Comparison of ENCODE assay signal across 8 mouse cellular contexts in genomic region chr6:140424201-140424990, GRCm38 (mm10). TPM values are rescaled to one million over a fixed set of nuclear protein-coding genes. Genes with fewer than 3 reads are reported as not detected.
DNase-seq lines count a peak whose midpoint lies in the region; ATAC-seq and TF ChIP-seq lines count a peak whose summit lies in the region.

No protein-coding gene starts in this region.

- ATAC-seq in cerebellum, adult (ENCODE audit: insufficient number of reproducible peaks, low FRiP score, low TSS enrichment): peak; percentile 45
- peak; percentile 81 for ATAC-seq in forebrain, postnatal 0 days
- ATAC-seq in hematopoietic stem cell, adult 5-6 weeks (replicated peaks in 1 of 2; ENCODE audit: insufficient read depth in 1 of 2, low FRiP score in 2 of 2, low TSS enrichment in 1 of 2, low read depth in 1 of 2, poor library complexity in 2 of 2, severe bottlenecking in 2 of 2): peak; percentile 43 to 51
- ATAC-seq in megakaryocyte progenitor cell, adult 5-6 weeks (replicated peaks; ENCODE audit: poor library complexity): peak; percentile 56

- in situ Hi-C loops in ES-E14 (cut with MboI; ENCODE audit: low sequenced_read_pairs in 2 of 2, unreplicated experiment in 2 of 2): no loop called here

- no peaks in the 10 kb centered on the region for H3K9me3 ChIP-seq in ES-E14 (ENCODE audit: control insufficient read depth, insufficient read depth, low read depth, low read length)
- no peaks in the 10 kb centered on the region for H3K9me3 ChIP-seq in forebrain, postnatal 0 days (ENCODE audit: low read length)

- no peak for DNase-seq in ES-E14 (ENCODE audit: low read depth, low spot score)
- DNase-seq in forebrain, postnatal 0 days: peak; percentile 69
- peak; percentile 51 to 60 for DNase-seq in left cerebral cortex, adult 2 months (ENCODE audit: extremely low spot score in 1 of 2, low spot score in 2 of 2)
- peak; percentile 56 for DNase-seq in right cerebral cortex, postnatal 14 days
- peak; percentile 57 to 63 for DNase-seq in urinary bladder, postnatal 4 days (ENCODE audit: low spot score in 2 of 2)

- TF ChIP-seq CTCF in forebrain, postnatal 0 days (IDR thresholded peaks at IDR 0.05; ENCODE audit: low read depth): no peak; the same call in 1 of the 2 replicates
- no peak; the same call in none of the 2 replicates for TF ChIP-seq CTCF in left cerebral cortex, adult 2 months (IDR thresholded peaks at IDR 0.05)

- peak overlapping the region; percentile 84 to 100 for H3K4me3 ChIP-seq in ES-E14 (ENCODE audit: insufficient read depth in 1 of 2, low read depth in 1 of 2, low read length in 2 of 2, poor library complexity in 1 of 2, severe bottlenecking in 1 of 2)
- H3K4me3 ChIP-seq in forebrain, postnatal 0 days (ENCODE audit: low read depth, low read length): peak overlapping the region; percentile 99
- H3K4me3 ChIP-seq in left cerebral cortex, adult 2 months: peak overlapping the region; percentile 98

- no peaks in the 10 kb centered on the region for H3K27me3 ChIP-seq in forebrain, postnatal 0 days (ENCODE audit: insufficient read depth, low read length)

- H3K4me1 ChIP-seq in ES-E14 (ENCODE audit: control insufficient read depth in 2 of 2, insufficient read depth in 2 of 2, low read length in 2 of 2, poor library complexity in 1 of 2): no peaks in the 10 kb centered on the region; a peak in 2 of 4 replicates
- peaks cover 5% of the 10 kb centered on the region; the same call in 1 of the 2 replicates for H3K4me1 ChIP-seq in forebrain, postnatal 0 days (ENCODE audit: insufficient read depth)

- H3K27ac ChIP-seq in ES-E14 (ENCODE audit: insufficient read depth, low read depth, low read length, poor library complexity, severe bottlenecking): peak overlapping the region; percentile 27
- H3K27ac ChIP-seq in forebrain, postnatal 0 days (ENCODE audit: low read depth, low read length): peak overlapping the region; percentile 94
- peak overlapping the region; percentile 98 for H3K27ac ChIP-seq in left cerebral cortex, adult 2 months

- H3K36me3 ChIP-seq in ES-E14 (ENCODE audit: control insufficient read depth, insufficient read depth, low read length, poor library complexity, severe bottlenecking): peaks cover 9% of the 10 kb centered on the region
- H3K36me3 ChIP-seq in forebrain, postnatal 0 days (ENCODE audit: insufficient read depth): peaks cover 6% of the 10 kb centered on the region; the same call in 1 of the 2 replicates

- under 1% methylated on average over 66 of the region's 72 CpGs for WGBS in forebrain, postnatal 0 days

- H3K4me2 ChIP-seq in forebrain, postnatal 0 days (ENCODE audit: low read depth): peak overlapping the region; percentile 75

- H3K9ac ChIP-seq in ES-E14 (ENCODE audit: insufficient read depth, low read depth, low read length, poor library complexity, severe bottlenecking): peak overlapping the region; percentile 97
- H3K9ac ChIP-seq in forebrain, postnatal 0 days: peak overlapping the region; percentile 99

- intact Hi-C loops in left cerebral cortex, adult 2 months (cut with DNase I): loop anchor here (1.0 to 10.0 kb wide), 4 partner anchors 272 to 660 kb away; no protein-coding TSS in a partner anchor

TF ChIP-seq in ES-E14, 5 proteins besides CTCF, POLR2A, EP300 and RAD21:
- TF ChIP-seq ZC3H11A (IDR thresholded peaks at IDR 0.05; ENCODE audit: borderline replicate concordance, low read depth, low read length): no peak

RNA-seq across cellular contexts. Expression of gene Plekha5, which starts 0.5 kb away (rescaled TPM):
- 22.6 and 26.1 TPM in 2 replicates for total RNA-seq in ES-E14 (2012; rRNA removed)
- 32.0 and 34.0 TPM in 2 replicates for total RNA-seq in forebrain, postnatal 0 days (2014; rRNA removed)
- 9.7 and 15.9 TPM in 2 replicates for polyA plus RNA-seq in forebrain, postnatal 0 days (2015; fragmentation: Nextera tagmentation; extraction: Ambion mirVana)
- total RNA-seq in hematopoietic stem cell, adult 5-6 weeks (2017): 26.4 and 44.2 TPM in 2 replicates
- total RNA-seq in left cerebral cortex, adult 2 months (2021): 100 to 1,000 TPM; 117 to 121 TPM
- 5.0 and 6.5 TPM in 2 replicates for total RNA-seq in megakaryocyte progenitor cell, adult 5-6 weeks (2015)
- 5.6 and 9.9 TPM in 2 replicates for total RNA-seq in megakaryocyte progenitor cell, adult 5-6 weeks (2017)

Comparison
In these comparisons a context has a peak if more than half of its experiments do, and no peak if none do; other contexts are left out.
1. H3K27ac ChIP-seq: peak in every context shown above with its lines; median percentile 98 in left cerebral cortex, adult 2 months; 94 in forebrain, postnatal 0 days; 27 in ES-E14.